Mouse (Mus musculus) activated CD4-positive, CD25-positive, alpha-beta regulatory T cell (primary cell): Measurements from ENCODE around the gene Gm11758. TPM values are rescaled to one million over a fixed set of nuclear protein-coding genes. Genes with fewer than 3 reads are reported as not detected.

Experiments
- polyA plus RNA-seq, 2 experiments: library from polyadenylated mRNA; unstranded; fragments of 100-300 nt; shearing (Covaris generic); gene quantifications; one replicate each; pipeline ENCODE4 v1.2.1; 2017

Gm11758 gene
- not detected for polyA plus RNA-seq

DNA sequence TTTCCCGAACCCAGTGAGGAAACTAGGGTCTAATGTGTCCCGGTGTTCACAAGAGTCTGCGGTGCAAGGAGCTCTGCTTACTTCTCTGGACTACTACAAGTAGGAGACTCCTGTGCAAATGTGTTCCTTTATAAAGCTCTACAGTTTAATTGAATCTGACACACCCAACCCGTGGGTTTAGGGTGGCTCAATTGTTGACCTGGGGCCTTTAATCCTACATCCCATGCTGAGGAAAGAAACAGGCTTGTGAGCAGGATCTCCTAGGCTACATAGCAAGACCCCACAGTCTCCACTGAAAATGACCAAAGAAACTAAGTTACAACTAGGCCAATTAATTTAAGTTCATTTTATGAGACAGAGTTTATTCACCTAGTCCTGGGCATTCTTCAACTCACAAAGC, at the start of gene Gm11758:
TSS of gene Gm11758 (minus strand) at position 101 of the 400 bp plus-strand sequence.

DNA sequence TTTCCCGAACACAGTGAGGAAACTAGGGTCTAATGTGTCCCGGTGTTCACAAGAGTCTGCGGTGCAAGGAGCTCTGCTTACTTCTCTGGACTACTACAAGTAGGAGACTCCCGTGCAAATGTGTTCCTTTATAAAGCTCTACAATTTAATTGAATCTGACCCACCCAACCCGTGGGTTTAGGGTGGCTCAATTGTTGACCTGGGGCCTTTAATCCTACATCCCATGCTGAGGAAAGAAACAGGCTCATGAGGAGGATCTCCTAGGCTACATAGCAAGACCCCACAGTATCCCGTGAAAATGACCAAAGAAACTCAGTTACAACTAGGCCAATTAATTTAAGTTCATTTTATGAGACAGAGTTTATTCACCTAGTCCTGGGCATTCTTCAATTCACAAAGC, 44.6 kb upstream of the Gm11758 start, which contains the start of gene Gm11756:
TSS of gene Gm11756 (minus strand) at position 101 of the 400 bp plus-strand sequence.

DNA sequence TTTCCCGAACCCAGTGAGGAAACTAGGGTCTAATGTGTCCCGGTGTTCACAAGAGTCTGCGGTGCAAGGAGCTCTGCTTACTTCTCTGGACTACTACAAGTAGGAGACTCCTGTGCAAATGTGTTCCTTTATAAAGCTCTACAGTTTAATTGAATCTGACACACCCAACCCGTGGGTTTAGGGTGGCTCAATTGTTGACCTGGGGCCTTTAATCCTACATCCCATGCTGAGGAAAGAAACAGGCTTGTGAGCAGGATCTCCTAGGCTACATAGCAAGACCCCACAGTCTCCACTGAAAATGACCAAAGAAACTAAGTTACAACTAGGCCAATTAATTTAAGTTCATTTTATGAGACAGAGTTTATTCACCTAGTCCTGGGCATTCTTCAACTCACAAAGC, 29.8 kb upstream of the Gm11758 start, which contains the start of gene Gm13871:
TSS of gene Gm13871 (minus strand) at position 101 of the 400 bp plus-strand sequence.

GRCm38 (mm10) chr4:73891012-73891411, 14.9 kb upstream of the Gm11758 start, which contains the start of gene Gm11757:
Gene Gm11757, minus strand, starts transcription at chr4:73891112.

Other genes starting within 250 kb of the Gm11758 start
- gene Gm11236, start 238.1 kb downstream of the Gm11758 start, polyA plus RNA-seq, result under 1 TPM in 1 of 2 experiments, not detected in 1; 0.22 TPM
- gene Gm11239, start 207.9 kb downstream of the Gm11758 start, polyA plus RNA-seq, result not detected
- not detected for gene Gm428, start 192.8 kb downstream of the Gm11758 start, polyA plus RNA-seq
- gene Rasef, start 85.3 kb downstream of the Gm11758 start, polyA plus RNA-seq, result under 1 TPM in 1 of 2 experiments, not detected in 1; 0.22 TPM
- gene Gm11757, start 14.8 kb upstream of the Gm11758 start, polyA plus RNA-seq, result not detected
- gene Gm13871, start 29.7 kb upstream of the Gm11758 start, polyA plus RNA-seq, result not detected
- not detected for gene Gm11756, start 44.5 kb upstream of the Gm11758 start, polyA plus RNA-seq
- not detected for gene 2310002L09Rik, start 74.6 kb upstream of the Gm11758 start, polyA plus RNA-seq
- not detected for gene Frmd3, start 137.2 kb upstream of the Gm11758 start, polyA plus RNA-seq